Mouse (Mus musculus): ENCODE data around the gene Ccnt2. TPM values are rescaled to one million over a fixed set of nuclear protein-coding genes. Genes with fewer than 3 reads are reported as not detected.
A peak's percentile ranks its signal among the peaks of the same experiment; 100 is the strongest.
"Not testable (repeated sequence)": the region's sequence is repeated elsewhere in the genome, so short reads cannot be mapped to it uniquely, and the experiment has no call there.

Gene Ccnt2
- polyA plus RNA-seq, 1 experiment from 2014 or later: 69.6 TPM

- Histone ChIP-seq H3K27me3 (ENCODE audit: control insufficient read depth, insufficient read depth, low read length) (no peaks in the 10 kb centered on the region), H3K9ac (ENCODE audit: low read length) (no peak overlapping the region), H3K36me3 (ENCODE audit: control insufficient read depth, insufficient read depth) (no peaks in the 10 kb centered on the region), H3K9me3 (replicated peaks; ENCODE audit: control insufficient read depth, low read length) (no peaks in the 10 kb centered on the region), H3K4me3 (ENCODE audit: low read length) (no peak overlapping the region), H3K27ac (ENCODE audit: low read length) (no peak overlapping the region), H3K4me2 (ENCODE audit: low read depth, low read length) (no peak overlapping the region), H3K4me1 (ENCODE audit: control insufficient read depth, insufficient read depth, low read length) (0 out of 2 replicates have a peak, but pooled peaks cover 2% of the 10 kb centered on the region)
- 42% methylated on average over 5 of the region's 5 CpGs for WGBS
- no peak for ATAC-seq (replicated peaks; ENCODE audit: extremely low read depth, insufficient read depth, low FRiP score)
These were observed 17.4 kb upstream of the Ccnt2 start for GRCm38 (mm10) chr1:127756331-127757163.

- 97% methylated on average over 3 of the region's 3 CpGs for WGBS
- not testable (repeated sequence) for H3K36me3 ChIP-seq (ENCODE audit: control insufficient read depth, insufficient read depth); H3K9ac ChIP-seq (ENCODE audit: low read length); H3K27me3 ChIP-seq (ENCODE audit: control insufficient read depth, insufficient read depth, low read length); H3K4me2 ChIP-seq (ENCODE audit: low read depth, low read length); ATAC-seq (replicated peaks; ENCODE audit: extremely low read depth, insufficient read depth, low FRiP score); H3K27ac ChIP-seq (ENCODE audit: low read length); H3K9me3 ChIP-seq (replicated peaks; ENCODE audit: control insufficient read depth, low read length); H3K4me1 ChIP-seq (ENCODE audit: control insufficient read depth, insufficient read depth, low read length); H3K4me3 ChIP-seq (ENCODE audit: low read length)
These were observed 16.8 kb upstream of the Ccnt2 start for GRCm38 (mm10) chr1:127757164-127757545.

- no peak overlapping the region for H3K9ac ChIP-seq (ENCODE audit: low read length)
- no peak overlapping the region for H3K4me2 ChIP-seq (ENCODE audit: low read depth, low read length)
- no peaks in the 10 kb centered on the region for H3K9me3 ChIP-seq (replicated peaks; ENCODE audit: control insufficient read depth, low read length)
These were observed 8.5 kb upstream of the Ccnt2 start for GRCm38 (mm10) chr1:127765468-127765867.

GRCm38 (mm10) chr1:127766741-127767140 is 7.2 kb upstream of the Ccnt2 start:
- no peaks in the 10 kb centered on the region for H3K27me3 ChIP-seq (ENCODE audit: control insufficient read depth, insufficient read depth, low read length)
- WGBS: 86% methylated on average over 2 of the region's 2 CpGs
- no peak overlapping the region for H3K27ac ChIP-seq (ENCODE audit: low read length)
- ATAC-seq (replicated peaks; ENCODE audit: extremely low read depth, insufficient read depth, low FRiP score): no peak
- no peak overlapping the region for H3K4me3 ChIP-seq (ENCODE audit: low read length)
- no peaks in the 10 kb centered on the region for H3K9me3 ChIP-seq (replicated peaks; ENCODE audit: control insufficient read depth, low read length)
- H3K4me2 ChIP-seq (ENCODE audit: low read depth, low read length): no peak overlapping the region
- no peak overlapping the region for H3K9ac ChIP-seq (ENCODE audit: low read length)
- H3K36me3 ChIP-seq (ENCODE audit: control insufficient read depth, insufficient read depth): no peaks in the 10 kb centered on the region
- no peaks in the 10 kb centered on the region for H3K4me1 ChIP-seq (ENCODE audit: control insufficient read depth, insufficient read depth, low read length)

More at GRCm38 (mm10) chr1:127765468-127765867, 8.5 kb upstream of the Ccnt2 start:
- Histone ChIP-seq H3K4me1 (ENCODE audit: control insufficient read depth, insufficient read depth, low read length) (no peaks in the 10 kb centered on the region), H3K36me3 (ENCODE audit: control insufficient read depth, insufficient read depth) (no peaks in the 10 kb centered on the region), H3K27me3 (ENCODE audit: control insufficient read depth, insufficient read depth, low read length) (no peaks in the 10 kb centered on the region), H3K27ac (ENCODE audit: low read length) (no peak overlapping the region), H3K4me3 (ENCODE audit: low read length) (no peak overlapping the region)
- 64% methylated on average over 2 of the region's 2 CpGs for WGBS
- no peak for ATAC-seq (replicated peaks; ENCODE audit: extremely low read depth, insufficient read depth, low FRiP score)

- no peaks in the 10 kb centered on the region for H3K36me3 ChIP-seq (ENCODE audit: control insufficient read depth, insufficient read depth)
- peak overlapping the region; percentile 65 for H3K4me3 ChIP-seq (ENCODE audit: low read length)
- no peaks in the 10 kb centered on the region for H3K27me3 ChIP-seq (ENCODE audit: control insufficient read depth, insufficient read depth, low read length)
- H3K4me1 ChIP-seq (ENCODE audit: control insufficient read depth, insufficient read depth, low read length): peaks cover 17% of the 10 kb centered on the region
- H3K27ac ChIP-seq (ENCODE audit: low read length): peak overlapping the region; percentile 91
- H3K4me2 ChIP-seq (ENCODE audit: low read depth, low read length): peak overlapping the region; percentile 76
- under 1% methylated on average over 14 of the region's 14 CpGs for WGBS
- no peaks in the 10 kb centered on the region for H3K9me3 ChIP-seq (replicated peaks; ENCODE audit: control insufficient read depth, low read length)
- peak; percentile 1; the same call in 1 of the 2 replicates for ATAC-seq (replicated peaks; ENCODE audit: extremely low read depth, insufficient read depth, low FRiP score)
- H3K9ac ChIP-seq (ENCODE audit: low read length): peak overlapping the region; percentile 80
These were observed 664 bp upstream of the Ccnt2 start for GRCm38 (mm10) chr1:127773198-127773802.

GRCm38 (mm10) chr1:127774501-127774880 is 527 bp downstream of the Ccnt2 start:
- H3K9me3 ChIP-seq (replicated peaks; ENCODE audit: control insufficient read depth, low read length): no peaks in the 10 kb centered on the region
- H3K4me2 ChIP-seq (ENCODE audit: low read depth, low read length): peak overlapping the region; percentile 93
- peak overlapping the region; percentile 98 for H3K4me3 ChIP-seq (ENCODE audit: low read length)
- no peaks in the 10 kb centered on the region for H3K27me3 ChIP-seq (ENCODE audit: control insufficient read depth, insufficient read depth, low read length)
- H3K4me1 ChIP-seq (ENCODE audit: control insufficient read depth, insufficient read depth, low read length): peaks cover 26% of the 10 kb centered on the region
- no peaks in the 10 kb centered on the region for H3K36me3 ChIP-seq (ENCODE audit: control insufficient read depth, insufficient read depth)
- ATAC-seq (replicated peaks; ENCODE audit: extremely low read depth, insufficient read depth, low FRiP score): peak; percentile 33
- peak overlapping the region; percentile 98 for H3K9ac ChIP-seq (ENCODE audit: low read length)
- under 1% methylated on average over 31 of the region's 31 CpGs for WGBS
- H3K27ac ChIP-seq (ENCODE audit: low read length): peak overlapping the region; percentile 96

- Histone ChIP-seq H3K4me1 (ENCODE audit: control insufficient read depth, insufficient read depth, low read length) (peaks cover 33% of the 10 kb centered on the region), H3K4me2 (ENCODE audit: low read depth, low read length) (peak overlapping the region; percentile 93), H3K36me3 (ENCODE audit: control insufficient read depth, insufficient read depth) (no peaks in the 10 kb centered on the region), H3K4me3 (ENCODE audit: low read length) (peak overlapping the region; percentile 98), H3K9me3 (replicated peaks; ENCODE audit: control insufficient read depth, low read length) (no peaks in the 10 kb centered on the region), H3K9ac (ENCODE audit: low read length) (peak overlapping the region; percentile 98), H3K27ac (ENCODE audit: low read length) (no peak overlapping the region), H3K27me3 (ENCODE audit: control insufficient read depth, insufficient read depth, low read length) (no peaks in the 10 kb centered on the region)
- 6% methylated on average over 10 of the region's 10 CpGs for WGBS
- no peak for ATAC-seq (replicated peaks; ENCODE audit: extremely low read depth, insufficient read depth, low FRiP score)
These were observed 1.3 kb downstream of the Ccnt2 start for GRCm38 (mm10) chr1:127775206-127775720.

- ATAC-seq (replicated peaks; ENCODE audit: extremely low read depth, insufficient read depth, low FRiP score): no peak
- H3K4me1 ChIP-seq (ENCODE audit: control insufficient read depth, insufficient read depth, low read length): peaks cover 39% of the 10 kb centered on the region
- H3K4me2 ChIP-seq (ENCODE audit: low read depth, low read length): peak overlapping the region; percentile 50
- H3K27me3 ChIP-seq (ENCODE audit: control insufficient read depth, insufficient read depth, low read length): no peaks in the 10 kb centered on the region
- peak overlapping the region; percentile 57 for H3K9ac ChIP-seq (ENCODE audit: low read length)
- H3K36me3 ChIP-seq (ENCODE audit: control insufficient read depth, insufficient read depth): no peaks in the 10 kb centered on the region
- 40% methylated on average over 6 of the region's 6 CpGs for WGBS
- no peak overlapping the region for H3K27ac ChIP-seq (ENCODE audit: low read length)
- H3K4me3 ChIP-seq (ENCODE audit: low read length): peak overlapping the region; percentile 14
- H3K9me3 ChIP-seq (replicated peaks; ENCODE audit: control insufficient read depth, low read length): no peaks in the 10 kb centered on the region
These were observed 2.3 kb downstream of the Ccnt2 start for GRCm38 (mm10) chr1:127776246-127776645.

GRCm38 (mm10) chr1:127778611-127779010 is 4.6 kb downstream of the Ccnt2 start:
- ATAC-seq (replicated peaks; ENCODE audit: extremely low read depth, insufficient read depth, low FRiP score): no peak
- Histone ChIP-seq H3K36me3 (ENCODE audit: control insufficient read depth, insufficient read depth) (no peaks in the 10 kb centered on the region), H3K4me2 (ENCODE audit: low read depth, low read length) (no peak overlapping the region), H3K9me3 (replicated peaks; ENCODE audit: control insufficient read depth, low read length) (no peaks in the 10 kb centered on the region), H3K9ac (ENCODE audit: low read length) (no peak overlapping the region), H3K4me1 (ENCODE audit: control insufficient read depth, insufficient read depth, low read length) (peaks cover 42% of the 10 kb centered on the region), H3K27ac (ENCODE audit: low read length) (no peak overlapping the region), H3K27me3 (ENCODE audit: control insufficient read depth, insufficient read depth, low read length) (no peaks in the 10 kb centered on the region), H3K4me3 (ENCODE audit: low read length) (no peak overlapping the region)
- 77% methylated on average over 3 of the region's 3 CpGs for WGBS

Measured in heart, embryonic 16.5 days (tissue).